ENCODE assay signal across 8 mouse cellular contexts in genomic region chr13:54312405-54313185, GRCm38 (mm10). TPM values are rescaled to one million over a fixed set of nuclear protein-coding genes. Genes with fewer than 3 reads are reported as not detected.
A peak's percentile ranks its signal among the peaks of the same experiment; 100 is the strongest.
DNase-seq lines count a peak whose midpoint lies in the region; ATAC-seq and TF ChIP-seq lines count a peak whose summit lies in the region.

No protein-coding gene starts in this region.

- H3K27me3 ChIP-seq in cerebellum, adult 2 months (ENCODE audit: control insufficient read depth, insufficient read depth, low read length) = no peaks in the 10 kb centered on the region

- peak overlapping the region; percentile 6 for H3K27ac ChIP-seq in cerebellum, adult 2 months (ENCODE audit: insufficient read depth, low read length)

- peak; percentile 63 to 79 for DNase-seq in cerebellum, adult 2 months
- no peak for DNase-seq in cerebellum, postnatal 4 days (ENCODE audit: low spot score in 2 of 2)
- DNase-seq in urinary bladder, postnatal 14 days (ENCODE audit: low spot score) = peak; percentile 63
- DNase-seq in urinary bladder, adult 2 months (ENCODE audit: low spot score) = no peak
- peak; percentile 44 for DNase-seq in kidney, postnatal 14 days
- peak; percentile 80 to 82 for DNase-seq in right cerebral cortex, adult 2 months (ENCODE audit: low spot score in 2 of 2)
- no peak for DNase-seq in c-Kit-positive CD71-positive TER-119-positive erythroid progenitor cells, embryonic 14.5 days (ENCODE audit: low spot score)

- TF ChIP-seq POLR2A in cerebellum, adult 2 months (IDR thresholded peaks at IDR 0.05; ENCODE audit: borderline replicate concordance, insufficient read depth, low read length) = no peak

- ATAC-seq in inflammation-experienced regulatory T-cells, adult 6 months = no peak

- H3K4me1 ChIP-seq in cerebellum, adult 2 months (ENCODE audit: control insufficient read depth, insufficient read depth, low read length) = peaks cover 44% of the 10 kb centered on the region

- 58% methylated on average over 18 of the region's 18 CpGs for WGBS in cerebellum, adult 2 months

- no peak overlapping the region for H3K4me3 ChIP-seq in cerebellum, adult 2 months (replicated peaks; ENCODE audit: insufficient read depth, low read depth, low read length)

- TF ChIP-seq CTCF in cerebellum, adult 2 months (IDR thresholded peaks at IDR 0.05; ENCODE audit: borderline replicate concordance, insufficient read depth, low read depth, low read length) = no peak

RNA-seq across cellular contexts. Expression of gene Cplx2, which starts 58.6 kb away (rescaled TPM):
- 361 and 392 TPM in 2 replicates for polyA plus RNA-seq in cerebellum, adult 2 months (2012; rRNA removed)
- polyA plus RNA-seq in urinary bladder, adult 2 months (2012; rRNA removed) = 5.7 and 10.5 TPM in 2 replicates
- not detected for polyA plus RNA-seq in inflammation-experienced regulatory T-cells, adult 6 months (2017; shearing (Covaris generic))

Comparison
In these comparisons a context has a peak if more than half of its experiments do, and no peak if none do; other contexts are left out.
1. DNase-seq: peak in cerebellum, adult 2 months (2 of 2), urinary bladder, postnatal 14 days (single experiment), kidney, postnatal 14 days (single experiment) and right cerebral cortex, adult 2 months (2 of 2); none in cerebellum, postnatal 4 days (0 of 2), urinary bladder, adult 2 months (single experiment) and c-Kit-positive CD71-positive TER-119-positive erythroid progenitor cells, embryonic 14.5 days (single experiment).
2. RNA of gene Cplx2, which starts 58.6 kb away (polyA plus RNA-seq): 361 to 392 TPM in cerebellum, adult 2 months; 5.7 to 10.5 TPM in urinary bladder, adult 2 months and not detected in inflammation-experienced regulatory T-cells, adult 6 months; every median in the first group is over 10 times any median in the second.